Mouse (Mus musculus): Measurements from ENCODE around the gene Cdkn3.
"Not testable (repeated sequence)": the region's sequence is repeated elsewhere in the genome, so short reads cannot be mapped to it uniquely, and the experiment has no call there.

The Cdkn3 gene

GRCm38 (mm10) chr14:46783327-46783926 is 23.1 kb downstream of the Cdkn3 start:
- DNase-seq (ENCODE audit: low read depth, low spot score), result no peak

DNA sequence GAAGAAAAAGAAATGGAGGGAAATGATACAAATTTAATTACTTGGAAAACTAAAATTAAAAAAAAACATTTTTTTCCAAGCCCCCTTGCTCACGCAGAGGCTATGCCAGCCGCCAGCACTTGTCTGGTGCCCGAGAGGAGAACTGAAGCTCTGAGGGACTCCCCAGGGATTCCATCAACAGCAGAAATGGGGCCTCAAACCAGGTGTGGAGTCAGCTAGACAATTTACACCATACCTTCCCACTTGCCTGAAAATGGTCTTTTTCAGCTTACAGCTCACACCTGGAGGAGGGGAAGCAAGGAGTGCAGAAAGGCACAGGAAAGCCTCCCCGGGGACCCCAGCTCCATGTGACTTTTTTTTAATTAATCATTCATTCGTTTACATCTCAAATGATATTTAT is 24.9 kb downstream of the Cdkn3 start:
- no peak for DNase-seq (ENCODE audit: low read depth, low spot score)

DNA sequence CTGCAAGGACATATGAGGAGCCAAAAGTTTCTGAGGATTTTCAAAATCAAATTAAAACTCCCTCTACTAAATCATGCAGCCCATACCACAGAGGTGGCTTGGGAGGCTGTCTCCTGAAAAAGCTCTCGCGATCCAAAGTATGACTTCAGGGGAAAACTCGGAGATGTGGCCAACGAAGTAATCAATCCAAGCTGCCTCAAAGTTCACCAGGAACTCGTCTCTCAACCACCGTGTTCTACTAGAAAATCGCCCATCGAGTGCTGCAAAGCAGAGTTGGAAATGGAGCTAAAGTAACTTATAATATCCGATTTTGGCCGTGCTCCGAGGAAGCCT is 27.1 kb downstream of the Cdkn3 start:
- DNase-seq (ENCODE audit: low read depth, low spot score), result no peak

DNA sequence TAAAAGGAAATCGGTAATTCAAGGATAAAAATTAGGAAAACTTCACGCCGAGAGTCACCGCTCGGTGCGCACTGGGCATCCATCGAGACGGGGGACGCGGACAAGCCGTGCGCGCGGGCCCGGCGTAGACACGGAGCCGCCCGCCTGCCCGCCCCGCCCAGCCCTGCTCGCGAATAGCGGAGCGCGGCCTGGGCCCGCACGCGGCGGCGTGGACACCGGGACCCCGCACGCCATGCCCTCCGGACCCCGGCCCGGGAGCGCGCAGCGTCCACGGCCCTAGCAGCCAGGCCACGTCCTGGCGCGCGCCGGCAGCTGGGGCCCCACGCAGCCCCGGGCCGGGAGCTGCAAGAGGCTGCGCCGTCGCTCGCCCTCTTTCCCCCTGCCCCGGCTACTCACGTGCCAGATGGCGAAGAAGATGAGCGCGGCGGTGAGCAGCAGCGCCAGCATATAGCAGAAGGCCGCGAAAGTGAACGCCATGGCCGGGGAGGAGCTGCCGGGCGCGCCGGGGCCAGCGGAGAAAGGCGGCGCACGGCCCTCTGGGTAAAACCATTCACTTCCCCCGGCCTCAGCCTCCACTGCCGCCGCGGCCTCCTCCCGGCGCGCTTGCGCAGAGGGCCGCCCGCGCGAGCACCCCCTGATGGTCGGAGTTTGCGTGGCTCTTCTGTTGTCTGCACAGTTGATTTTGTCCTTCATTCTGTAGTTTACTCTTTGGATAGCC is 27.6 kb downstream of the Cdkn3 start, which contains the start of gene Cnih1:
Gene Cnih1 (minus strand): TSS at position 625 of the 718 bp plus-strand sequence.
- DNase-seq (ENCODE audit: low read depth, low spot score), result peak; percentile 95

DNA sequence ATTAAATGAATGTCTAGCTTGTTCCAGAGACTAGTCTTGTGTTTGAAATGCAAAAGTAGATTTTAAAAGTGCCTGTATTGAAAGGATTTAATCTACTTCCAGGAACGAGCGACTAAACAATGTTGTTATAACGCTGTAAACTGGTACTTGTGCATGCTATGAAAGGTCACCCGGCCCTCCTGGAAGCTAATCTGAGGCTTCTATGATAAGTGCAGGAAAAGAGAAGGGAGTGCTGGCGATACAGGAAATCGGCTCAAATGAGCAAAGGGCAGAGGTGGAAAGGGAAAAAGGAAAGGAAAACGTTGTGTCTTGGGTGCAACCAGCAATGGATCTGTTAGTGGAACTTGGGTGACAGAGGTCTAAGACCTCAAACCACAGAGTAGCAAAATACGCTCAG is 28.2 kb downstream of the Cdkn3 start:
- peak; percentile 20 for DNase-seq (ENCODE audit: low read depth, low spot score)

DNA sequence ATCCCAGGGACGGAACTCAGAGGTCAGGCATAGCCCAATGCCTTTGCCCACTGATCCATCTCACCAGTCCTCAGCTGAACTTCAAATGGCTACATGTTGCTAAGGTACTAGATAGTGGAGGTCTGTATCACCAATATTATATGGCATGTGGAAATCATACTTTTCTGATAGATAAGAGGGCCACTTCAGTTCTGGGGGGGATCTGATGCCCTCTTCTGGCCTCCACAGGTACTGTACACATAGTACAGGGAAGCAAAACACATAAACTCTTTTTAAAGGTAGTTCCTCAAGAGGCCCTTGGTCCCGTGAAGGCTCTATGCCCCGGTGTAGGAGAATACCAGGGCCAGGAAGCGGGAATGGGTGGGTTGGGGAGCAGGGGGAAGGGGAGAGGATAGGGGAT is 30.0 kb downstream of the Cdkn3 start:
- DNase-seq (ENCODE audit: low read depth, low spot score), result no peak

DNA sequence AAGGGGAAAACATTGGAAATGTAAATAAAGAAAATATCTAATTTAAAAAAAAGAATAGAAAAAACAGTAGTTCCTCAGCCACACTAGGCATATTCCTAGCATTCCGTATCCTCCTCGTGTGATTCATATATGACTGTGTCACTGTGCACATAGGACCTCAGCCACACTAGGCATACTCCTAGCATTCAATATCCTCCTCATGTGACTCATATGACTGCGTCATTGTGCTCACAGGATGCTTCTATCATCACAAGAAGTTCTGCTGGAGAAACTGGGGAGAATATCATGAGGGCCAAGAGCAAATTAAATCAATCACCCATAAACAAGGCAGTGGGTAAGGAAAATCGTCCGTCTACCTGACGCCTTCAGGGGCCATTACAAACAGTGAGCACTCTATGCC is 30.4 kb downstream of the Cdkn3 start:
- no peak for DNase-seq (ENCODE audit: low read depth, low spot score)

DNA sequence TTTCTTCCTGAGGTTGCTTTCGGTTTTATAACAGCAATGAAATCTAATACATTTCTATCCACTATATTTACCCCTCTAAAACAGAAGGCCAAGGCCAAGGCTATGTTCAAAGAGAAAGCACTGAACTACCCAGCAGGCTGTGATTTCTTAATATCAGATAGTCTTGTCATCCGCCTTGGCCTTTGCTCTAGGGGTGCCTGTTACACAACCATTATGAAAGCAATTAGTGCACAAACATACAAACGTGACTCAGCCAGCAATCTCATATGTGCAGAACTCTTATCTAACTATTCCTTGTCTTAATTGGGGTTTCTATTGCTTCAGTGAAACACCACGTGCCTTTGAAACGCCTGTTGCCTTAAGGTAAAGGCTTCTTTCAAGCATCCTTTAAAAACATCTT is 33.8 kb downstream of the Cdkn3 start:
- DNase-seq (ENCODE audit: low read depth, low spot score), result no peak

- DNase-seq (ENCODE audit: low read depth, low spot score), result no peak
Measured at GRCm38 (mm10) chr14:46800684-46801345, 40.5 kb downstream of the Cdkn3 start.

DNA sequence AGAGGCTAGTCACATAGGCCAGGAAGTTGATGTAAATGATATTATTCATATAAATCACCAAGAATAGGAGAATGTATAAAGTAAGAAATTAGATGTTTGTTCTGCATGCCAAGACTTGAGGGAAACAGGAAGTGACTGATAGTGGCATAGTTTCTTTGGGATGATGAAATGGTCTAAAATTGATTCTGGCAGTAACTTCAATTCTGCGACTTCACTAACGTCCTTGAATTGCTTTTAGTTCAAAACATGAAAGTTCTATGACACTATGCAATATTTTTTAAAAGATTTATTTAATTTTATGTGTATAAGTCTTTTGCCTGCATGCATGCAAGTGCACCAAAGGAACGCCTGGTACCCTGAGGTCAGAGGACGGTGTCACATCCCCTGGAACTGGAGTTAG is 42.9 kb downstream of the Cdkn3 start:
- no peak for DNase-seq (ENCODE audit: low read depth, low spot score)

GRCm38 (mm10) chr14:46803791-46804190 is 43.5 kb downstream of the Cdkn3 start:
- DNase-seq (ENCODE audit: low read depth, low spot score), result no peak

GRCm38 (mm10) chr14:46806186-46806585 is 45.8 kb downstream of the Cdkn3 start:
- DNase-seq (ENCODE audit: low read depth, low spot score), result no peak

GRCm38 (mm10) chr14:46807927-46808326 is 47.6 kb downstream of the Cdkn3 start:
- no peak for DNase-seq (ENCODE audit: low read depth, low spot score)

DNA sequence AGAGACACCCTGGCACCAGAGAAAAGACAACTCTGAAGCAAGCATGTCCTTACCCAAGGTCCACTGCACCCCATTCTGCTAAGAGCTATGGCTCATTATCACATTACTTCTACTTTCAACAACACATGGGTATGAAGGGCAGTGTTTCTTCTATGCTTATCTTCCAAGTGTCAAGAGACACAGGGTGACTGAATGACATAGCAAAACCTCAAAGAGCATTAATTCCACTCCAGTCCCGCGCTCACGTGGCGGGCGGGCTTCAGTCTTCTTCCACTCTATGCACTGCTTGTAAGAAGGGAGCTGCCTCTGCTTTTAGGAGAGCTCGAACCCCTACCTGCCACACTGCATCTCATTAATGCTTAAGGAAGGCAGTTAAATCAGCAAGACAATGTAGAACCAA is 55.3 kb downstream of the Cdkn3 start:
- DNase-seq (ENCODE audit: low read depth, low spot score), result no peak

- no peak for DNase-seq (ENCODE audit: low read depth, low spot score)
Measured at GRCm38 (mm10) chr14:46816916-46817622, 56.7 kb downstream of the Cdkn3 start.

DNA sequence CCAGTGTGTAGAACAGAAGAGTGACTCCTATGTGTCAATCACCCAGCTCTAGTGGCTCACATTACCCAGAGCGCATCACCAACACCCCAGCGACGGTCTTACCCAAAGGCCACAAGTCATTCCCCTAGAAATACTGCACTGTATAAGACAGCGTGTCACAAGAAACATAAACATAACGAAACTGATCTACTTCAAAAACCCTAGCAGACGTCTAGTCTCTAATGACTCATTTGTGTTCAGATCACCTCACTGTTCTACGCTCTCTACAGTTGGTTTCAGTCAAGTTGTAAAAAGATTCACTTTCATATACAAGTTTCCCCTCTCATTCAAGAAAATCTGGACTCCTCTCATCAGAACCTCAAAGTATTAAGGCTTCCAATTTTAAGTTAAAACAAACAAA is 58.4 kb downstream of the Cdkn3 start:
- no peak for DNase-seq (ENCODE audit: low read depth, low spot score)

DNA sequence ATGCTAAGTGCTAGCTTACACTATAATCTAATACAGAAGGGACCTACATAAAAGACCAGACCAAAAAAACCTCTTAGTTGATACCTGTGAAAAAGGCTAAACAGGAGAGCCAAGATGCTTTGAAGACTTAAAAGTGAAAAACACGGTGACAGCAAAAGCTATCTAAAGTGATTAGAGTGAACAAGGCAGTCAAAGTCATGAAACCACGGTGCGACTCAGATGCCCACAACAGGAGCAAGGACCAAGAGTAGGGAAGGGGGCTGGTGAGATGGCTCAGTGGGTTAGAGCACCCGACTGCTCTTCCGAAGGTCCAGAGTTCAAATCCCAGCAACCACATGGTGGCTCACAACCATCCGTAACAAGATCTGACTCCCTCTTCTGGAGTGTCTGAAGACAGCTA is 59.6 kb downstream of the Cdkn3 start:
- not testable (repeated sequence) for DNase-seq (ENCODE audit: low read depth, low spot score)

All from brain, adult 2 months (tissue).